Comparison of ENCODE assay signal across 8 mouse cellular contexts in the genomic region with DNA sequence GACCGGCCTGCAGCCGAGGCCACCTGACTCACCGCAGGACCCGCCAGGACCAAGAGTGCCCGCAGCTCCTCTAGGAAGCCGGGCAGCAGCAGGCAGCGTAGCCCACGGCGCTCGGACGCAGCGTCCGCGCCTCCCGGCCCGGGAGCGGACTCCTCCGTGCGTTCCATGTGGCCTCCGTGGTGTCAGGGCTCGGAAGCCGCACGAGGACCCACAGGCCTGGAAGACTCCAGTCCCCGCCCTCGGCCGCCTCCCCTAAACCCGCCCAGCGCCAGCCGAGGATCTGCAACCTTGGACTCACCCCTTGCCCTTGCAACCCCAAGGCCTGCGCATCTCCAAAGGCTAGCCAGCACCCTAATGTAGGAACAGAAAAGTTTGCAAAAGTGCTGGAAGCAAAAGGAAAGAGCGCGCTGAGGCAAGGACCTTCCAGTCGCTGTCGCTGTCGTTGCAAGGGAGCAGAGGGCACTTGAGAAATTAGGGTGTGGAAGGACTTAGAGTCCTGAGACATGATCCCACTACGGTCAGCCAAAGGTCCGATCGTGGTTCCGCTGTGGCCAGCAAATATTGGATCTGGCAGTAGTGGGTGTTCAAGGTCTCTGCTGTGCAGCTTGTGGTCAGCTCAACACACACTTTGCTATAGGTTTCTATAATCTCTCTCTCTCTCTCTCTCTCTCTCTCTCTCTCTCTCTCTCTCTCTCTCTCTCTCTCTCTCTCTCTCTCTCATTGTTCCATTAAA. TPM values are rescaled to one million over a fixed set of nuclear protein-coding genes. Genes with fewer than 3 reads are reported as not detected.
DNase-seq lines count a peak whose midpoint lies in the region; ATAC-seq lines count a peak whose summit lies in the region.

Gene Slc47a1 (minus strand): TSS at position 465 of the 733 bp plus-strand sequence.

- H3K4me1 ChIP-seq in forebrain, embryonic 11.5 days (replicated peaks; ENCODE audit: control insufficient read depth, insufficient read depth, low read length) = peaks cover 4% of the 10 kb centered on the region
- peaks cover 5% of the 10 kb centered on the region; the same call in 1 of the 2 replicates for H3K4me1 ChIP-seq in limb, embryonic 11.5 days (ENCODE audit: control insufficient read depth, insufficient read depth, low read length)
- no peaks in the 10 kb centered on the region for H3K4me1 ChIP-seq in midbrain, embryonic 14.5 days (ENCODE audit: control insufficient read depth, insufficient read depth, low read length)

- ATAC-seq in forebrain, embryonic 11.5 days (replicated peaks; ENCODE audit: low FRiP score) = no peak
- ATAC-seq in limb, embryonic 11.5 days (ENCODE audit: insufficient number of reproducible peaks, low FRiP score, low TSS enrichment, low read depth) = no peak
- ATAC-seq in midbrain, embryonic 14.5 days (ENCODE audit: low FRiP score, low TSS enrichment) = no peak

- H3K36me3 ChIP-seq in forebrain, embryonic 11.5 days (ENCODE audit: control insufficient read depth, insufficient read depth, low read length) = no peaks in the 10 kb centered on the region
- no peaks in the 10 kb centered on the region for H3K36me3 ChIP-seq in limb, embryonic 11.5 days (ENCODE audit: control insufficient read depth, insufficient read depth, low read length)
- H3K36me3 ChIP-seq in midbrain, embryonic 14.5 days (ENCODE audit: control insufficient read depth, insufficient read depth, low read length) = no peaks in the 10 kb centered on the region

- H3K27me3 ChIP-seq in forebrain, embryonic 11.5 days (ENCODE audit: control insufficient read depth, insufficient read depth, low read length) = peaks cover 17% of the 10 kb centered on the region
- peaks cover 31% of the 10 kb centered on the region for H3K27me3 ChIP-seq in limb, embryonic 11.5 days (ENCODE audit: control insufficient read depth, insufficient read depth, low read length)
- H3K27me3 ChIP-seq in midbrain, embryonic 14.5 days (ENCODE audit: control insufficient read depth, insufficient read depth, low read length) = peaks cover 26% of the 10 kb centered on the region; the same call in 1 of the 2 replicates

- peak within 1 kb of the TSS; percentile 17; the same call in 1 of the 2 replicates for H3K4me3 ChIP-seq in forebrain, embryonic 11.5 days (ENCODE audit: low read depth, low read length)
- H3K4me3 ChIP-seq in limb, embryonic 11.5 days (ENCODE audit: low read depth, low read length) = peak within 1 kb of the TSS; percentile 26
- H3K4me3 ChIP-seq in midbrain, embryonic 14.5 days (replicated peaks; ENCODE audit: low read depth, low read length) = no peak within 1 kb of the TSS

- no peaks in the 10 kb centered on the region for H3K9me3 ChIP-seq in forebrain, embryonic 11.5 days (ENCODE audit: control insufficient read depth, low read length)
- H3K9me3 ChIP-seq in limb, embryonic 11.5 days (ENCODE audit: control insufficient read depth, low read length) = no peaks in the 10 kb centered on the region
- H3K9me3 ChIP-seq in midbrain, embryonic 14.5 days (ENCODE audit: control insufficient read depth, low read length) = no peaks in the 10 kb centered on the region

- no peak within 1 kb of the TSS for H3K27ac ChIP-seq in forebrain, embryonic 11.5 days (ENCODE audit: low read depth, low read length)
- H3K27ac ChIP-seq in limb, embryonic 11.5 days (replicated peaks; ENCODE audit: low read depth, low read length) = no peak within 1 kb of the TSS
- no peak within 1 kb of the TSS for H3K27ac ChIP-seq in midbrain, embryonic 14.5 days (replicated peaks; ENCODE audit: low read depth, low read length)

- peak within 1 kb of the TSS; percentile 10 for H3K9ac ChIP-seq in forebrain, embryonic 11.5 days (ENCODE audit: low read length)
- peak within 1 kb of the TSS; percentile 27; the same call in 1 of the 2 replicates for H3K9ac ChIP-seq in limb, embryonic 11.5 days (ENCODE audit: low read length)
- peak within 1 kb of the TSS; percentile 23; the same call in 1 of the 2 replicates for H3K9ac ChIP-seq in midbrain, embryonic 14.5 days (replicated peaks; ENCODE audit: low read length)

- WGBS in forebrain, embryonic 11.5 days = 18% methylated on average over 37 of the region's 39 CpGs
- whole genome bisulfite sequencing in limb, embryonic 11.5 days = 16% methylated on average over 39 of the region's 39 CpGs
- 19% methylated on average over 39 of the region's 39 CpGs for WGBS in midbrain, embryonic 14.5 days

- intact Hi-C loops in heart, postnatal 36 days (cut with DNase I) = no loop called here

- H3K4me2 ChIP-seq in forebrain, embryonic 11.5 days (ENCODE audit: low read depth, low read length, severe bottlenecking) = peak within 1 kb of the TSS; percentile 47
- peak within 1 kb of the TSS; percentile 63 for H3K4me2 ChIP-seq in limb, embryonic 11.5 days (ENCODE audit: low read depth, severe bottlenecking)
- peak within 1 kb of the TSS; percentile 38 for H3K4me2 ChIP-seq in midbrain, embryonic 14.5 days (ENCODE audit: low read length)

- DNase-seq in adrenal gland, adult 2 months = peak; percentile 83
- peak; percentile 53 for DNase-seq in forebrain, embryonic 11.5 days (ENCODE audit: low spot score)
- peak; percentile 39 to 41 for DNase-seq in heart, postnatal 36 days
- peak; percentile 51 for DNase-seq in limb, embryonic 11.5 days (ENCODE audit: low spot score)
- DNase-seq in midbrain, embryonic 14.5 days = peak; percentile 8
- no peak for DNase-seq in thymus, postnatal 25 days
- DNase-seq in left cerebral cortex, adult 18-20 months (ENCODE audit: low spot score in 2 of 2) = no peak
- no peak for DNase-seq in right cerebral cortex, postnatal 4 days

RNA-seq across cellular contexts. Expression of gene Slc47a1, which starts in this region (rescaled TPM):
- 1 to 10 TPM in 1 of 2 experiments, under 1 TPM in 1; 0.79 to 1.4 TPM for total RNA-seq in adrenal gland, adult 2 months (2021)
- 0.12 and 1.1 TPM in 2 replicates for polyA plus RNA-seq in adrenal gland, adult 2 months (2012; rRNA removed)
- 0.09 and 0.11 TPM in 2 replicates for polyA plus RNA-seq in forebrain, embryonic 11.5 days (2014; fragmentation: Nextera tagmentation; extraction: Ambion mirVana)
- 10 to 100 TPM; 28.5 to 30.5 TPM for total RNA-seq in heart, postnatal 36 days (2021)
- polyA plus RNA-seq in limb, embryonic 11.5 days (2014; fragmentation: Nextera tagmentation; extraction: Ambion mirVana) = 0.05 TPM in 1 of 2 replicates, not detected in the other
- not detected in 2 replicates for polyA plus RNA-seq in midbrain, embryonic 14.5 days (2014; fragmentation: Nextera tagmentation; extraction: Ambion mirVana)
- total RNA-seq in left cerebral cortex, adult 18-20 months (2021) = 1 to 10 TPM; 1.1 to 3.1 TPM

Comparison
In these comparisons a context has a peak if more than half of its experiments do, and no peak if none do; other contexts are left out.
1. RNA of gene Slc47a1 (total RNA-seq): 28.5 to 30.5 TPM in heart, postnatal 36 days; 1.1 to 3.1 TPM in left cerebral cortex, adult 18-20 months and 0.79 to 1.4 TPM in adrenal gland, adult 2 months; every median in the first group is over 4 times any median in the second.
2. Peak in DNase-seq, H3K4me3 ChIP-seq, H3K9ac ChIP-seq and H3K4me2 ChIP-seq in forebrain, embryonic 11.5 days; RNA of the gene not detected or under 1 TPM.
3. Peak in DNase-seq, H3K4me3 ChIP-seq, H3K9ac ChIP-seq and H3K4me2 ChIP-seq in limb, embryonic 11.5 days; RNA of the gene not detected or under 1 TPM.
4. Peak in DNase-seq, H3K9ac ChIP-seq and H3K4me2 ChIP-seq in midbrain, embryonic 14.5 days; RNA of the gene not detected or under 1 TPM.
5. DNase-seq: peak in adrenal gland, adult 2 months (single experiment) and heart, postnatal 36 days (2 of 2); none in thymus, postnatal 25 days (single experiment), left cerebral cortex, adult 18-20 months (0 of 2) and right cerebral cortex, postnatal 4 days (single experiment).
6. Peak in every context shown above with its lines, with median percentiles within 50 percentile points of each other: H3K4me2 ChIP-seq and H3K9ac ChIP-seq.